Mouse (Mus musculus) cerebellum, adult 2 months (tissue): Measurements from ENCODE around the gene Tbc1d32. TPM values are rescaled to one million over a fixed set of nuclear protein-coding genes. Genes with fewer than 3 reads are reported as not detected.

Experiments used
- DNase-seq, 2 experiments: peaks; one replicate each; pipeline ENCODE4 v3.0.0; 2021
- H3K27ac ChIP-seq: fragments of 200-500 bp; 2 replicates; pipeline ENCODE4 v1.5.1; 2012; ENCODE audit warnings: low read length, control low read depth, inconsistent platforms; ENCODE audit not compliant: insufficient read depth
- H3K27me3 ChIP-seq: fragments of 200-500 bp; 2 replicates; pipeline ENCODE4 v1.6.1; 2012; ENCODE audit warnings: inconsistent platforms, mild to moderate bottlenecking, low read length, moderate library complexity; ENCODE audit not compliant: control insufficient read depth, insufficient read depth
- H3K4me1 ChIP-seq: fragments of 200-500 bp; 2 replicates; pipeline ENCODE4 v1.6.1; 2011; ENCODE audit warnings: low read length; ENCODE audit not compliant: control insufficient read depth, insufficient read depth
- H3K4me3 ChIP-seq: fragments of 200-500 bp; replicated peaks from 2 replicates; pipeline ENCODE3; 2011; ENCODE audit warnings: mild to moderate bottlenecking, low read depth, low read length, control low read depth; ENCODE audit not compliant: insufficient read depth
- CTCF ChIP-seq: fragments of 200-500 bp; IDR thresholded peaks from 2 replicates; pipeline ENCODE4 v1.5.1; 2011; ENCODE audit warnings: low read depth, mild to moderate bottlenecking, control low read depth, low read length, moderate library complexity, borderline replicate concordance; ENCODE audit not compliant: insufficient read depth
- POLR2A ChIP-seq: fragments of 200-500 bp; IDR thresholded peaks from 2 replicates; pipeline ENCODE4 v1.6.1; 2011; ENCODE audit warnings: low read length, control low read depth, borderline replicate concordance; ENCODE audit not compliant: insufficient read depth
- WGBS: fragments of 180-500 bp; shearing (Covaris S2); methylation state at CpG from one replicate; pipeline ENCODE4 v1.1.7; 2018; 5-methylcytosine and 5-hydroxymethylcytosine counted together
- polyA plus RNA-seq: library from polyadenylated mRNA; depleted of rRNA; stranded (reverse); fragments of >200 nt; gene quantifications from 2 replicates; pipeline ENCODE4 v1.2.3, GENCODE M21; 2012

The Tbc1d32 gene
- polyA plus RNA-seq, 1 experiment = 3.5 TPM

- Histone ChIP-seq H3K27ac (no peak within 1 kb of the TSS), H3K4me3 (peak within 1 kb of the TSS; percentile 59), H3K4me1 (no peaks in the 10 kb centered on the region), H3K27me3 (no peaks in the 10 kb centered on the region)
- TF ChIP-seq CTCF (peak; percentile 47; the same call in 1 of the 2 replicates), POLR2A (no peak)
- 36% methylated on average over 18 of the region's 18 CpGs for WGBS
- DNase-seq = peak; percentile 77 to 80
Observed at GRCm38 (mm10) chr10:56106333-56106995, 122.0 kb downstream of the Tbc1d32 start, which contains the start of gene Msl3l2. Gene Msl3l2 (plus strand): TSS chr10:56106917.

DNA sequence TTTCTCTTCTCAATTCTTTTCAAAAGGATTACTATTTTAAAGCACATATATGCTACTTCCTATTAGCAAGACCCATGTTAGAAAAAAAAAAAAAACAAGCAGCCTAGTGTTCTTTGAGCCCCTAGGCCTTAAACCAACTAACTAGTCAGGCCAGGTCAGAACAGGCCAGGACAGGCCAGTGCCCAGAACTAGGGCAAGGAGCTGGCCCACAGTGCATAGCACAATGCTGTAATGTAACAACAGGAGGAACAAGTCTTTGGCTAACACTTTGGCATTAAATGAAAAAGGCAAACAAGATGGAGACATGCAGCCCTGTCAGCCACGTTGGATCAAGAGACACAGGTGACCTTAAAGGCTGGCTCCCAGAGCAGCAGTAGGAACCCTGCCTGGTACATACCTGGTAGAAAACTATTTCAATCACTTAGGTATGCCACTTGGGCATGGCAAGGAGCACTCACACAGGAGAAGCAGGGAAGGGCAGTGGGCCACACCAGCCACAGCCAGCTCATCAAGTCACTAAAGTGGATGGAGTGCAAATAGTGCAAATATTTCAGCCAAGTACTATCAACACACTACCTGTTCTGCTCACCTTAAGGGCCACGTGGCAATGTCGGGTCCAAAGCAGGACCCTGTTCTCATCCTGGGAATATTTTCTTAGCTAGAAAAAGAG, 128.7 kb downstream of the Tbc1d32 start:
- H3K27ac ChIP-seq = no peak overlapping the region
- H3K4me1 ChIP-seq = no peaks in the 10 kb centered on the region
- no peaks in the 10 kb centered on the region for H3K27me3 ChIP-seq
- H3K4me3 ChIP-seq = no peak overlapping the region
- 90% methylated on average over 3 of the region's 3 CpGs for WGBS
- no peak for DNase-seq
- no peak for TF ChIP-seq CTCF
- no peak for TF ChIP-seq POLR2A

DNA sequence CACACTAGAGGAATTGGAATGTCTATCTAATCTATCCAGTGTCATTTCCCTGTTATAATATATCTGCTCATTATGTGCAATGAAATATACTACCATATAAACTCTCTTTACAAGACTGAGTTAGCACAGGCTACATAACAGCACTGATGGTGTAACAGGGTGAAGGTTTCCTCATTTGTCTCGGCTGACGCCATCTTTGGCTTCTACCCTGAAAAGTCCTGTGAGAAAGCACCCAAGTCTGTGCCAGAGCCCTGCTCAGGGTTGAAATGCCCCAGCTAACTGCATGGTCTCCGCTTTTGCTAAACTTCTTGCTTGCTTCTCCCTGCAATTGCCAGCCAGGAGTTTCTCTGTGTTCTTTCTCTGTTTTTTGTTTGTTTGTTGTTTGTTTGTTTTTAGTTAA, 129.4 kb downstream of the Tbc1d32 start:
- Histone ChIP-seq H3K4me1 (no peaks in the 10 kb centered on the region), H3K27me3 (no peaks in the 10 kb centered on the region), H3K27ac (no peak overlapping the region), H3K4me3 (no peak overlapping the region)
- TF ChIP-seq CTCF (no peak), POLR2A (no peak)
- DNase-seq = no peak
- 84% methylated on average over 3 of the region's 3 CpGs for WGBS

DNA sequence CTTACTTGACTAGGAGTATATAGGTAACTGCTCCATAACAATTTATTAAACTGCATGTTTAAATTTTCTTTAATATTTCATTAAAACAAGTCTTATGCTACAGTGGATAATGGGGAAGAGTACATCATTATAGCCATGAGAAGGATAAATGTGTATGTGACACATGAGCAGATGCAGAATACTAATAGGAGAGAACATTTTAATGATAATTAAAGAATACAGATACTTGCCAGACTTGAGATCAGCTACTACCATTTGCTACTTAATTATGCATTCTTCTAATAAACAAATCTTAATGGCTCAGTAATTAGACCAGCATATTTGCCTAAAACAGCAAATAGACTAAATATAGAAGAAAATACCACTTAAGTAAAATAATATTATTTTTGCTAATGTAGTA, 131.7 kb downstream of the Tbc1d32 start:
- no peak for TF ChIP-seq CTCF
- TF ChIP-seq POLR2A = no peak
- no peak for DNase-seq

DNA sequence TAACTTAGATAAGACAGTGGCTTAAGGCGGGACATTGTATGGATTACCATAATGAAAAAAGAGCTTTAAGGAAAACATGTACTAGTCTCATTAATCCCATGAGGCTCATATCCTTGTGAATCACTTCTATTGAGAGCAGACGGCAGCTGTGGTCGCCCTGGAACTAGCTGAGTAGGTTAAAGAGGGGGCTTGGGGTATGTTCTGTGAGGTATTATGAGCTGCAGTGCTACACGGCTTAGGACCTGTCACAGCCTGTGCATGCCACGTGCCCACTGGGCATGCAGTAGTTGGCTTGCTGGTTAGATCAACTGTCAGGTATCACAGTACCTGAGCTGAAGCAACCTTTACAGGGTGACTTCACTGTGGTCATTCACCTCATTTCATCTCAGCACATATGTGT, 133.9 kb downstream of the Tbc1d32 start:
- H3K27ac ChIP-seq = no peak overlapping the region
- no peak for DNase-seq
- TF ChIP-seq POLR2A = no peak
- no peak for TF ChIP-seq CTCF
- WGBS = 86% methylated on average over 5 of the region's 5 CpGs
- H3K4me1 ChIP-seq = no peaks in the 10 kb centered on the region
- no peak overlapping the region for H3K4me3 ChIP-seq
- H3K27me3 ChIP-seq = no peaks in the 10 kb centered on the region

More for the DNA sequence above, 131.7 kb downstream of the Tbc1d32 start:
- H3K27ac ChIP-seq = no peak overlapping the region
- no peaks in the 10 kb centered on the region for H3K27me3 ChIP-seq
- H3K4me3 ChIP-seq = no peak overlapping the region
- no peaks in the 10 kb centered on the region for H3K4me1 ChIP-seq

DNA sequence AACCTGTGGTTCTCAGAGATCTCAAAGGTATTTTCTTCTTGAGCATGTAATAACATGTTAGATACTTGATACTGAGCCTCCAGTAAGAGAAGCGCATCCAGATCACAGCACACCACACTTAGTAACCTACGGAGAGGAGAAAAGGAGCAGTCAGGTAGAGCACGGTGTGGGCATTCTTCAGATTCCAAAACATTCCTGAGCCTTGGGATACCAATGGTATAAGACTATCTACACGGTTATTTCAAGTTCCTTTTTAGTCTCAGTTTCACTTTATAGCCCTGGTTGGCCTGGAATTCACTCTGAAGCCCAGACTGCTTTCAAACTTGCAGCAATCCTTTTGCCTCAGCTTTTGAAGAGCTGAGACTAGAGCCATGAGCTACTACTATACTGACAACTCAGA, 138.8 kb downstream of the Tbc1d32 start:
- Histone ChIP-seq H3K4me3 (no peak overlapping the region), H3K27ac (no peak overlapping the region), H3K27me3 (no peaks in the 10 kb centered on the region), H3K4me1 (no peaks in the 10 kb centered on the region)
- WGBS = 88% methylated on average over 4 of the region's 4 CpGs
- no peak for DNase-seq
- TF ChIP-seq POLR2A (no peak), CTCF (no peak)

DNA sequence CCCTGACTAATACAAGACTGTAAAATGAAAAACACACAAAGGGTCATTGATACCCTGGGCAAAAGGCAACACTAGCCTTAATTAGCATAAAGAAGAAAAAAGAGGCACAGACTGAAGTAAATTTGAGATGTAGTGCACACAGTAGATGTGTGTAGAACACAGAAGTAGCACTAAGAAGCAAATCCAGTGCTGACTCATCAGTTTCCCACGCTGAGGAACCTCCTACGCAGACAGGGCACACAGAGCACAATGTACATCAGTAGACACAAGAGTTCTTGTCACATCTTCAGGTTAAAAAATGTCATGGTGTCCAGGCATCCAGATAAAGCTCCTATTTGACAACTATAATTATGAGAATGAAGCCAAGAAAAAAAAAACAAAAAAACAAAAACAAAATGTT, 165.7 kb downstream of the Tbc1d32 start:
- WGBS = 88% methylated on average over 2 of the region's 2 CpGs
- Histone ChIP-seq H3K4me3 (no peak overlapping the region), H3K27me3 (no peaks in the 10 kb centered on the region), H3K4me1 (no peaks in the 10 kb centered on the region), H3K27ac (no peak overlapping the region)
- TF ChIP-seq CTCF (no peak), POLR2A (no peak)
- no peak for DNase-seq

DNA sequence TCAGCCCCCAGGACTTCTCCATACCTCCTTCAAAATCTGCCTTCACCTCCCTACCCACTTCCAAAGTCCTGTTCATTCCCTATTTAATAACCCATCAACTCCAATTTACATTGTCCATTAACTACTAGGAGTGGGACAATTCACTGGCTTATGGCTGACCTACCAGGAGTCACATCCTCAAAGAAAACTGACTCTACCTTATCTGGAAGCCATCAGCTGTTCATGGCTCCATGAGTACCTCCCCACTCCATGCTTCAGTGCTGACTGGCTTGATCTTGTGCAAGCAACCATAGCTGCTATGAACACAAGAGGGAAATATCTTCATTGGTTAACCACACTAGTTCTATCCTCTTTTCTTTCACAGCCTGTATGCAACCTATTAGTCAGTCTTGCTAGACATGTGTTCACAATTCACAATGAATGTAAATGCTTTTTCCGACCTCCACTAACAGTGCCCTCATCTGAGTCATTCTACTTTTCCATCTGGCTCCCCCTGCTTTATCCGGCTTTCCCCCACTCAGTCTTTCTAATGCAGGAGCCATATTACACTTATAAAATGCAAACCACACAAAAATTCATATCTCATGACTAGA, 167.2 kb downstream of the Tbc1d32 start:
- no peak for TF ChIP-seq POLR2A
- no peak for TF ChIP-seq CTCF
- no peak overlapping the region for H3K4me3 ChIP-seq
- no peaks in the 10 kb centered on the region for H3K27me3 ChIP-seq
- 85% methylated on average over 2 of the region's 2 CpGs for WGBS
- no peak for DNase-seq
- no peaks in the 10 kb centered on the region for H3K4me1 ChIP-seq
- H3K27ac ChIP-seq = no peak overlapping the region
